Mouse (Mus musculus) neural tube, embryonic 10.5 days (tissue): ENCODE measurements at regions not wholly inside any gene's neighbourhood (a gene's known extent, or its start where the extent isn't known, plus 50 kb on each side); places are given as distances from the start of the nearest gene placed in this dataset.

ENCODE experiments used
- DNase-seq: peaks from one replicate; pipeline ENCODE4 v3.0.0-alpha.2; 2017; ENCODE audit warnings: low spot score; ENCODE audit errors: extremely low spot score

DNA sequence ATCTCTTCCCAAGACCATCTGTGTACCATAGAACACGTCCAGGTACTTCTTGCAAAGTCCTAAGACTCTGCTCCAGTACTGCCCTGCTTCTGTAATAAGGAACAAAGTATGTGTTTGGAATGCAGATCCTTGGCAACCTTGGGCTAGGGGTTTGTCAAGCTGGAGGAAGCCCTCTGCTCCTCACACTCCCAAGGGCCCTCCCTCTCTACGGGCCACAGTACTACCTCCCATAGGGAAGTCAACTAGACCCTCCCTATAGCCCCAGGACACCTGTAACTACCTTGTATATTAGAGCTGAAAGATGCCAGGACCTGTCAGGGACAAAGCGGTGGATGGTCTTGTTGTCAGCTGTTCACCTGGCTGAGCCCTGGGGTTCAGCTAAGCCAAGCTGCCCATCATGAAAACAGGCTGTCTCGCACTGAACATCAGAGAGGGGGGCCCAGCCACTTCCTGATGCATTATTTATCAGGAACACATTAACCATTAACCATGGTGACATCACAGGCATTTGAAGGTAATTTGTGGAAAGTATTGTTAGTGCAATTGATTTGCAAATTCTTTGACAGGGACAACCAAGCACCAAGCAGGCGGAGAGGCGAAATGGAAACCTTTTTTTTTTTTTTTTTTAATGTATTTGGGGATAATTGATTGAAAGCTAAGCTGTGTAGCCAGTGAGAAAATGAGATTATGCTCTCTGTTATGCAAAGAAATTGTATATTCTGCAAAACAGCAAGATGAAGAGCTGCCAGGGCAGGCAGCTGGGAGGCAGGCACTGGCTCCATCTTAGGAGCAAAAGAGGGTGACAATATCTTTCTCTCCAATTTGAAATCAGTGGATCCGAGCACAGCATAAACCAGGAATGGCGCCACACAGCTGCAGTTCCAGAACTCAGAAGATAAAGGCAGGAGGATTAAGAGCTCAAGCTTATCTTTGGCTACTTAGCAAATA, 110.5 kb upstream of the Hs6st1 start:
- DNase-seq: no peak

DNA sequence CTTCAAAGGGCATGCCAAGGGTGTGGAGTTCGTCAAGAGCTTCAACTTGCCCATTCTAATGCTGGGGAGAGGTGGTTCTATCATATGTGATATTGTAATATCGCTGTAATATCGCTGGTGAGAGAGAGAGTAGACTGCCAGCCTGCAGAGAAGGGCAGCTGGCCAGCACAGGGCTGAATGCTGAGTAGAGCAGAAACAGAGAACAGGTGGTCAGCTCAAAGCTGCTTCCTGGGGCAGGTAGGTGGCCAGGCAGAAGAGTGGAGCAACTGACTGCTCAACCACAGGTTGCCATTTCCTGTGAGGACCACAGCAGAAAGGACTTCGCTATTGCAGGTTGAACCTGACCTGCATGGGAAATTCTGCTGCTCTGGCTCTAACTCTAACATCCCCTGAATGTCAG, 108.5 kb upstream of the Hs6st1 start:
- DNase-seq: no peak

DNA sequence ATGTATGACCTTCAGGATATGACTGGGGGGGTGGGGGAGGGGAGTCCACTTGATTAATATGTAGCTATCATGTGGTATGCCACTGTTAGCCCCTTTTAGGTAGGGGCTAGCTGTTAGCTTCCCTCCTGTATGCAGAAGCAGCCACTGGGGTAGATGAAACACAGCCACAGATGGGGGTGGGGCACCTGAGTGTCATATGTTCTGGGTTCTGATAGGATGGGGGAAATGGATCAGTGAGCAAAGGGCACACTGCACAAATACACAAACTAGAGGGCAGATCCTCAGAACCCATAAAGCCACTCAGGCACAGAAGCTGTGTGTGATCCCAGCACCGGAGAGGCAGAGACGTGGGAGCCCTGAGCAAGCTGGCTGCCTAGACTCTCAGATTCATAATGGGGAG, 107.4 kb upstream of the Hs6st1 start:
- no peak for DNase-seq

DNA sequence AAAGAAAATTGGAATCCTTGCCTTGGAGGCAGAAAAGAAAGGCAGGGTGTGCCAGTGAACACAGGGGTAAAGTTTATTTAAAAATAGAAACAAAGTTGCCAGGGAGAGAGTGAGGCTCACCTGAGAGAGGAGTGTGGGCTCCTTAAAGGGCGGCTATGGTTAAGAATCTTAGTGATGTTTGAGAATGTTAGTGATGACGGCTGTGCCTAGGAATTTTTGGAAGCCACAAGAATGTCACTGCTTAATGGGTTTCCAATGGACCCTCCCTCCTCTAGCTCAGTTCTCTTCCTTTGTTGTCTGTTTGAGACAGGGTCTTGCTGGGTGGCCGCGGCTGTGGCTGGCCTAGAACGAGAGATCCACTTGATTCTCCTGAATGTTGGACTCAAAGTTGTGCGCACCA, 106.3 kb upstream of the Hs6st1 start:
- DNase-seq: no peak

DNA sequence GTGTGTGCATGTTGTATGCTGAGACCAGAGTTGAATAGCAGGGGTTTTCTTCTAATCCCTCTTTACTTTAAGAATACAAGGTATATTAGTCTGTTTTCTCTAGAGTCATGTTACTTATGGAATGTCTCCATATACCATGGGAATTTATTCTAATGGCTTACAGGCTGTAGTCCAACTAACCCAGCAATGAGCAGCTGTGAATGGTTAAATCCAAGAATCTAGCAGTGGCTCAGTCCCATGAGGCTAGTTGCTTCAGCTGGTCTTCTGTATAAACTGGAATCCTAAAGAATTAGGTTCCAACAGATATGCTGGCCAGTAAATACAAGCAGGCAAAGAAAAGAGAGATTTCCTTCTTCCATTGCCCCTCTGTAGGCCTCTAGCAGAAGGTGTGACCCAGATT, 99.7 kb upstream of the Hs6st1 start:
- DNase-seq: no peak

DNA sequence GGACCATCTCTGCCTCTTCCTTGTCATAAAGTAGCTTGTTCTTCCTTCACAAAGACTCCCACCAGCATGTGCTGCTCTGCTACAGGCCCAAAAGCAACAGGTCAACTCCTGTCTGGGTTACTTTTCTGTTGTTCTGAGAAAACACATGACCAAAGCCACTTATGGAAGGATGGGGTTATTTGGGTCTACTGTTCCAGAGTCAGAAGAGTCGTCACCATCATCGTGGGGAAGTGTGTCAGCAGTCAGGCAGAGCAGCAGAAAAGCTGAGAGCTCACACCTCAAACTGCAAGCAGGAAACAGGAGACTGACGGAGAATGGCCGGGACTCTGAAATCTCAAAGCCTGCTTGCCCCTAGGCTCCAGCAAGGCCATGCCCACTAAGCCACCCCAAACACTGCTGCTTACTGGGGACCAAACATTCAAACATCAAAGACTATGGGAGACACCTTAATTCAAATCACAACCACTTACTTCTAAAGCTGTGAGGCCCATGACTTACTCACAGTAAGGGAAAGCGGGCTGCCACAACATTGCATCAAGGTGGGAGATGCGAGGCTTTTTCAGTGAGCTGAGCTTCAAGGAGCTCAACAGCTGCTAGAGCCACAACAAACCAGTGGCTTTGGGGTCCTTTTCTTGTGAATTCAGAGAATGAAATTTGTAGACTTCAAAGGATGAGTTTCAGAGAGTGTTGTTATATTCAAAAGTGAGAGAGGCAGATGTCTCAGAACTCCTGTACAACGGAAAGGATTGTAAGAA, 96.6 kb upstream of the Hs6st1 start:
- no peak for DNase-seq

GRCm38 (mm10) chr1:35972190-35972584, 96.0 kb upstream of the Hs6st1 start:
- DNase-seq: no peak

DNA sequence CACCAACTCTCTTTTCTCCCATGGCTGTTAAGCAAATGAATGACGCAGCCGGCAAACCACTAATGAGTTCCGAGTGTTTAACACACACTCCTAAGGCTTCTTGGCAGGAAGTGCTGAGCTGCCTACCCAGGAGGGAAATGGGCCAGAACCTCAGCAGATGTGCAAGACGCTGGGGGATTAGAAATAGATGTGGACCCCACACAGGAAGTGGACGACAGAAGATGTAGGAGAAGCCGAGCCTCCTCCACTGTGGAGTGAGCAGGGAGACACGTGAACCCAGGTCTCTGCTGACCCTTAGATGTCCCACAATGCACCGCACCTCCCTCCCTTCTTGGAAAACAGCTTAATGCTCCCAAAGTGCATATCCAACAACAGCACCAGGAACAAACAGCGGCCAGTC, 94.8 kb upstream of the Hs6st1 start:
- DNase-seq: no peak

- DNase-seq: no peak
These were observed 92.5 kb upstream of the Hs6st1 start for GRCm38 (mm10) chr1:35975611-35976208.

GRCm38 (mm10) chr1:35976528-35976927, 91.7 kb upstream of the Hs6st1 start:
- no peak for DNase-seq

DNA sequence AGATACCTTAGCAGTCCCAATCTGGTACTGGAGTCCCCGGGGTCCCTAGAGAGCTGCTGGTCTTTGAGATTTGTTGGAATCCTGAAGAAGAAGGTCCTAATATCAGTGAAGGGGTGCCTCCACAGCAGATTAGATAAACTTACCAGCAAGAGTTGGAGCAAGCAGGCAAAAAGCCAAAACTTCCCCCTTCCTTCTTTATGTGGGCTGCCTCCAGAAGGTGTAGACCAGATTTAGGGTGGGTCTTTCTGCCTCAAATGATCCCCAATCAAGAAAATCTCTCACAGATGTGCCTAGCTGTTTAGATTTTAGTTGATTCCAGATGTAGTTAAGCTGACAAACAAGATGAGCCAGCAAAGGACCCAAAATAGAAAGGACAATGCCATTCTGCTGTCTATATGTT, 90.1 kb upstream of the Hs6st1 start:
- no peak for DNase-seq

GRCm38 (mm10) chr1:35978766-35979165, 89.4 kb upstream of the Hs6st1 start:
- no peak for DNase-seq

GRCm38 (mm10) chr1:35981226-35981625, 87.0 kb upstream of the Hs6st1 start:
- DNase-seq: no peak

GRCm38 (mm10) chr1:35983361-35983760, 84.8 kb upstream of the Hs6st1 start:
- no peak for DNase-seq

DNA sequence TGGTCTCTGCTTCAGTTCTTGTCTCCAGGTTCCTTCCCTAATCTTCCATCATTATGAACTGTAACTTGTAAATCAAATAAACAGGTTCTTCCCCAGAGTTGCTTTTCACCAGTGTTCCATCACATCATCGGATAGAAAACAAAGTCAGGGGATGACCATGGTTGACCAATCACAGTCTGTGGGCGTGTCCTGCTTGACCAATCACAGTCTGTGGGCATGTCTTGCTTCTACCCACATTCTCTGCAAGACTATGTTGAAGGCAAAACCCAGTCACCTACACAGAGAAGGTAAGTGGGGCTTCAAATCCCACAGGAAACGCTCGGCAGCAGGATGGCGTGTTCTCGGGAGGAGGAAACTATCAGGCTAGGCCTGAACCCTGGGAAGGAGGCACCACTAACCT, 82.9 kb upstream of the Hs6st1 start:
- DNase-seq: no peak

- no peak for DNase-seq
These were observed 81.5 kb upstream of the Hs6st1 start for GRCm38 (mm10) chr1:35986666-35987065.

- no peak for DNase-seq
These were observed 75.8 kb upstream of the Hs6st1 start for GRCm38 (mm10) chr1:35992227-35992909.

DNA sequence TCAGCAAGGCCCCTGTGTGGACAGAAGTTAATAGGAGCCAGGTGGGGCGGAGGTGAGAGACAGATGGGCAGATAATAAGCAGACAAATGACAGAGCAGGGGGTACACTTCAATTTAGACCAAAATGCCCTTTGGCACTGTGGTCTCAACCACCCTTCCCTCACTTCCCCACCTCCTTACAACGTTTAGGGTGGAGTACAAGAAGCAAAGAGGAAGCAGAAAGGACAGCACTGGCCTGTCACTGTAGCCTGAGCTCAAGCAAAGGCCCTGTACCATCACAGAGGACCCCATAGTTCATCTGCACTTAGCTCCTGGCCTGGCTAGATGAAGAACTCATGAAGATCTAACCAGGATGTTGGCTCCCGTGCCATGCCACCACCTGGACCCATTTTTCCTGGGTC, 75.3 kb upstream of the Hs6st1 start:
- DNase-seq: no peak

DNA sequence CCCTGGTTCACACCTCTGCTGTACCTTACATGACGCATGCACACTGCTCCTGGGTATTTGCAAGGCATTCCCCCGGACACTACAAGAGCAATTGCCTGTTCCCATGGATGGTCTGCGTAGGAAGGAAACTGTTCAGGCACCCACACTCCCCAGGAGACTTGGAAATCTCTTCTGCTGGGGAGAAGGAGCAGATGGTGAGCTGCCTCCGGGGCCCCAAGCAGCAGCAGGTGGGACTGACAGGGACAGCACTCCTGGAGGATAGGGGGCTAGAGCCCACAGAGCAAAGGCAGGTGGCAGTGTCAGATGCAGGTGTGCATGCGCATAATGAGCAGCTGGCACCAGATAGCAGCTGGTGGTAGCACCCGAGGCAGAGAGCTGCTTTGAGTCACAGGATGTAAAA, 72.5 kb upstream of the Hs6st1 start:
- DNase-seq: no peak

GRCm38 (mm10) chr1:36001319-36001718, 66.9 kb upstream of the Hs6st1 start:
- no peak for DNase-seq

DNA sequence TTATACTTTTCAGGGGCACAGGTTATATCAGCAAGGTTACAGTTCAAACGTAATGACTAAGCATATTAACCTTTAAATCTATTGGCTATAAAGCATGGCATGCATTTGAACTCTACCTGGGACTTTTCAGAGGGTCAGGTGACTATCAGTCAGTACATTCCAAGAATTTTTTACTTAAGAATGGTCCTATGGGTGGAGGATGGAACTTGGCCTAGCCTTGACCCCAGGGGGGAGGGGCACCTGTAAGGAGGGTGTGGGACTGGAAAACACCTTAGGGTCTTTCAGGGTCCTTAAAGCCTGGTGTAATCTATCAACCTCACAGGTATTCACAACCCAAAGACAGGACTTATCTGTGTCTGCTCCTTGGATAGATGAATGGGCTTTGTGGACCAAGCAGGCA, 66.4 kb upstream of the Hs6st1 start:
- no peak for DNase-seq

DNA sequence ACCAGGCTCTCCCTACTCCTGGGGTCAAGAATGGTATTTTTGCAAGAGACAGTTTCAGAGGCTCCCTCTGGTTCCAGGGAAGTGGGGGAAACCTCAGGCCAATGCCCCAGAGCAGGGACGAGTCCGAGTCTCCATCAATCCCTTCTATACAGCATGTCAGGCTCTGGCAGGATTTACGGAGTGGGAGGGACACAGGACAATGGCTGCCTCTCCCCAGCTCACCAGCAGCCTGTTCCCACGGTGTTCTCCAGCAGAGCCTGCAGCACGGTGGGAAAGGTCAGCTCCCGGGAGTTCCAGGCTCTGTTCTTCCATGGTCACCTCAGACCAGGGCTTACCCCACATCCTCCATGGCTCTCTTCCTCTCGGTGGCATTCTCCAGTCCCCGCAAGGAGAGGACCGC, 64.6 kb upstream of the Hs6st1 start:
- peak; percentile 58 for DNase-seq
